Mouse (Mus musculus): ENCODE measurements around the gene Kbtbd7.

- TF ChIP-seq CTCF (IDR thresholded peaks at IDR 0.05; ENCODE audit: insufficient read depth, low read length): no peak
- no peak for TF ChIP-seq POLR2A (IDR thresholded peaks at IDR 0.05; ENCODE audit: borderline replicate concordance, extremely low read depth, low read depth, low read length)
These were observed 15.1 kb downstream of the Kbtbd7 start for GRCm38 (mm10) chr14:79441441-79441840.
